Mouse (Mus musculus) frontal cortex, adult 2 months (tissue): ENCODE data around the gene Erich4. TPM values are rescaled to one million over a fixed set of nuclear protein-coding genes. Genes with fewer than 3 reads are reported as not detected.
"Not testable (repeated sequence)": the region's sequence is repeated elsewhere in the genome, so short reads cannot be mapped to it uniquely, and the experiment has no call there.

Experiments used
- DNase-seq, 2 experiments: peaks; one replicate each; pipeline ENCODE4 v3.0.0; 2022; ENCODE audit warnings: low spot score in 1 of 2; ENCODE audit errors: extremely low spot score in 1 of 2
- polyA plus RNA-seq: library from polyadenylated mRNA; depleted of rRNA; stranded (reverse); fragments of >200 nt; gene quantifications from 2 replicates; pipeline ENCODE4 v1.2.3, GENCODE M21; 2012; rRNA removed

Gene Erich4
- polyA plus RNA-seq, 1 experiment, result 0.36 TPM

DNA sequence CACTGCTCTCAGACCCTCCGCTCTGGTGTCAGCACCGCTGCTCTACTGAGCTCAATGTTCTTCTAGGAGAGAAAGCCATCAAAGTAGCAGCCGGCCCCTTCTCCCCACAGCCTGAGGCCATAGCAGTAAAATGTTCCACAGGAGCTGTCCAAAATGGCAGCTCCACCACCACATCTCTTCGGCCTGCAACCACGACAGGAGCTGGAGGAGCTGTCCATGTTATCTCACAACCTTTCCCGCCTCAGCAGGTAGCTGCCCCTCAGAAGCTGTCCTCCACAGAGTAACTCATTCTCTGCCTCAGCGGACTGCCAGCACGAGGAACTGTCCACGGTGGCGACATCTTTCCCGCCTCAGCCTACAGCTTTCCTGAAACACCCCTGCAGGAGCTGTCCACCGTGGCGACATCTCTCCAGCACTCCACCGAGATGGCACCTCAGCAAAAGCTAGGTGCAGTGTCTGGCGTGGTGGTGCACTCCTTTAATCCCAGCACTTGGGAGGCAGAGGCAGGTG is 33.3 kb downstream of the Erich4 start:
- DNase-seq, result no peak

DNA sequence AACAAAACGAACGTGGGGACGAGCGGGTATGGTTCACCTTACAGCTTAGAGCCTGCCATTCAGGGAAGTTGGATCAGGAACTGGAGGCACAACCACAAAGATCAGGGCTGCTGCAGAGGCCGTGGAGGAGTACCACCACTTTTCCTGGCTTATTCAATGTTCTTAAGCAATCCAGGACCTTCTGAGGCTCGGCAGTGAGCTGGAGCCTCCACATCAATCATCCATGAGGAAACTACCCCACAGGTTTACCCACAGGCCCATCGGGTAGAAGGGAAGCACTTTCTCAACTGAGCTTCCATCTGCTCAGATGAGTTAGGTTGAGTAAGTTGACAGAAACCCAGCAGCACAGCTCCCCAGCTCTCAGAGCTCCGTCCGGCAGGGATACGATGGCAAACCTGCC is 36.3 kb downstream of the Erich4 start:
- DNase-seq, result no peak

DNA sequence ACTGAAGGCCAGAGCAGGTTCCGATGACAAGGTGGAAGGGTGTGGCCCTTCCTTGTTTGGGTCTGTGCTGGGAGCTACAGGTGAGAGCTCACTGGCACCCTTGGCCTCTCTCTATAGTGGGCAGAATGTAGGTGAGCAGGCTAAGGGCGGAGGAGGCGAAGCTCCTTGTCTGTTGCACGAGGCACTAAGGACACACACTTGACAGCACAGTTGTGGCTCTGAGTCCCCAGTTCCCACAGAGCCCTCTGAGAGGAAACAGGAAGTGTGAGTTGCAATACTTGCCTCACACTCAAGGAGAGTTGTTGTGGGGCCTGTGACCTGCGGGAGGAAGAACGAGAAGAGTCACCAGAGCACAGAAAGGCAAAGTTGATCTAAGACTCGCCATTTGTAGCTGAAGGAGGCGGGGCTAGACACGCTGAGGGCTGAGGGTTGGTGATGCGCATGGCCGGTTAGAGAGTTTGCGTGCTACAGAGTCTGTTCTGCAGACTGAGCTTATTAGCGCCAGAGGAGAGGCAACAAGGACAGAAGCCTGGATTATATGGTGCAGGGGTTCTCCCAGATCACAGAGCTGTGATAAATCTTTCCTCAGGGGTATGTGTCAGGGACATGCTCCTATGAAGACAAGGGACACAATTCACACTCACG is 38.8 kb downstream of the Erich4 start:
- not testable (repeated sequence) for DNase-seq

DNA sequence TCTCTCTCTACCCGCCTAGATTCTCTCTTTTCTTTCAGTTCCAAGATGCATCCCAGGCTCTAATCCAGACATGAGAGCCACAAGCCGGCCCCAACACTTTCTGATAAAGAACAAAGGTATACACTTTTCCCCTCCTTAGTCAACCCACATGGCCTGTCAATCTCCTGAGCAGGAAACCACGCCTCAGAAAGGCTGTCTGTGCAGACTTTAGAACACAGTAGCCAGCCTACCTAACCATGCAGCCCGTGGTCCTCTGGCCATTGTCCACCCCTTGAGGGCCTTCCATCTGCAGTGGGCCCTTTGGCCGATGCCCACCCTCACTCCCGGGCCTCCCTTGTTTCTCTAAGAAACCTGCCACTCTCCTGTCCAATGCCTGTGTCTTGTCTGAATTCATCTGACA is 39.4 kb downstream of the Erich4 start:
- not testable (repeated sequence) for DNase-seq

GRCm38 (mm10) chr7:25575870-25576269 is 39.8 kb downstream of the Erich4 start:
- DNase-seq, result no peak

GRCm38 (mm10) chr7:25575105-25575504 is 40.6 kb downstream of the Erich4 start:
- no peak for DNase-seq

DNA sequence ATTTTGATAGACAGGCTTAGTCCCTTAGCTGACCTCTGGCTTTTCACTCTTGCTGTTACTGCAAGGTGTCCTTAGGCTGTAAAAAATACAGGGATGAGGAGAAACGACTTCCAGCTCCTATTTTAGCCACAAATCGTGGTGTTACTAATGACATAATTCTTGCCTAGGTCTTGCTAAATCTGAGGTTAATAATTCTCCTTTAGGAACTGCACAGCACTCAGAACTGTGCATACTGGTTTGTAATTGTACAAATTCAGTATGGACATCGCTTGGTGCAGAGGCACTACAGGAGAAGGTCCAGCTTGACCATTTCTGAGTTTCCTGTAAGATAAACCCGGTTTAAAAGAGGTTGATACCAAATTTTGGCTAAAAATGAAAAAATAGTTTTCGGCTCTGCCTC is 41.9 kb downstream of the Erich4 start:
- DNase-seq, result not testable (repeated sequence)

DNA sequence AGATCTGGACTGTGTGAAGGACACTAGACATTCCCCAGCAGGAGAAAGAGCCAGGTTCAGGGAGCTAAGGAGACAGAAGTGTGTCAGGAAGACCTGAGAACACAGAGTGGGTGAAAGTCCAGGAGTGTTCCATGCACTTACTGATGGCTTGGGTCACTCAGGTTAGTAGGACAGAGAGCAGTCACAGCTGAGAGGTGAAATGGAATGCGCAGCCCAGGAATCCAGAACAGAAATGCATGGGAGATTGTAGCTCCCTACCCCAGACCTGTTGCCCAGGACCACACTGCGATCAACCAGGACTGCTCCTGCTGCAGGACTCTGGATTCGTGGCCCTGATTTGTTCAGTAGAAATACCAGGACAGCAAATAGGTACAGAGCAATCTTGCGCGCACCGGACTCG is 47.0 kb downstream of the Erich4 start:
- DNase-seq, result no peak

Other genes starting within 250 kb of the Erich4 start
- gene Cnfn, start 246.2 kb downstream of the Erich4 start, polyA plus RNA-seq, result not detected in 2 replicates
- gene Lipe, start 217.2 kb downstream of the Erich4 start, polyA plus RNA-seq, result 9.9 and 12.5 TPM in 2 replicates
- gene Cxcl17, start 203.0 kb downstream of the Erich4 start, polyA plus RNA-seq, result not detected in 2 replicates
- 4.2 and 4.9 TPM in 2 replicates for gene Ceacam1, start 138.3 kb downstream of the Erich4 start, polyA plus RNA-seq
- 0.16 and 0.21 TPM in 2 replicates for gene Ceacam2, start 76.0 kb downstream of the Erich4 start, polyA plus RNA-seq
- gene Dmac2, start 3.5 kb upstream of the Erich4 start, polyA plus RNA-seq, result 78.7 and 82.1 TPM in 2 replicates
- 0.95 and 1.1 TPM in 2 replicates for gene B3gnt8, start 10.8 kb upstream of the Erich4 start, polyA plus RNA-seq
- 67.9 and 71.9 TPM in 2 replicates for gene Bckdha, start 43.1 kb upstream of the Erich4 start, polyA plus RNA-seq
- gene Exosc5, start 43.3 kb upstream of the Erich4 start, polyA plus RNA-seq, result 33.9 TPM in 2 replicates
- 49.8 and 52.0 TPM in 2 replicates for gene Tmem91, start 59.3 kb upstream of the Erich4 start, polyA plus RNA-seq
- 54.8 and 62.4 TPM in 2 replicates for gene B9d2, start 64.9 kb upstream of the Erich4 start, polyA plus RNA-seq
- gene Tgfb1, start 71.1 kb upstream of the Erich4 start, polyA plus RNA-seq, result 7.0 and 7.2 TPM in 2 replicates
- 60.3 and 64.0 TPM in 2 replicates for gene Ccdc97, start 103.2 kb upstream of the Erich4 start, polyA plus RNA-seq
- 47.2 and 47.7 TPM in 2 replicates for gene Hnrnpul1, start 138.9 kb upstream of the Erich4 start, polyA plus RNA-seq
- 32.3 and 34.9 TPM in 2 replicates for gene Axl, start 172.8 kb upstream of the Erich4 start, polyA plus RNA-seq
- gene Cyp2s1, start 201.0 kb upstream of the Erich4 start, polyA plus RNA-seq, result 3.3 and 3.6 TPM in 2 replicates